Mouse (Mus musculus): Measurements from ENCODE around the gene 0610010F05Rik.

Gene 0610010F05Rik

GRCm38 (mm10) chr11:23632945-23633878 is at the start of gene 0610010F05Rik:
Gene 0610010F05Rik (minus strand): TSS chr11:23633639.
- in situ Hi-C loops (cut with MboI; ENCODE audit: low pct_unique_long_range_greater_than_20kb in 1 of 2, low sequenced_read_pairs in 2 of 2, unreplicated experiment in 1 of 2): no loop called here

- in situ Hi-C loops (cut with MboI; ENCODE audit: low pct_unique_long_range_greater_than_20kb in 1 of 2, low sequenced_read_pairs in 2 of 2, unreplicated experiment in 1 of 2): loop anchor here in 1 of 2 experiments (25.0 kb wide), 1 partner anchor 280 kb away; no protein-coding TSS in a partner anchor
Observed at GRCm38 (mm10) chr11:23682561-23682960, 49.1 kb upstream of the 0610010F05Rik start.

GRCm38 (mm10) chr11:23680435-23680950 is 47.1 kb upstream of the 0610010F05Rik start:
- in situ Hi-C loops (cut with MboI; ENCODE audit: low pct_unique_long_range_greater_than_20kb in 1 of 2, low sequenced_read_pairs in 2 of 2, unreplicated experiment in 1 of 2): loop anchor here in 1 of 2 experiments (25.0 kb wide), 1 partner anchor 282 kb away; no protein-coding TSS in a partner anchor

- in situ Hi-C loops (cut with MboI; ENCODE audit: low pct_unique_long_range_greater_than_20kb in 1 of 2, low sequenced_read_pairs in 2 of 2, unreplicated experiment in 1 of 2): loop anchor here in 1 of 2 experiments (10.0 to 25.0 kb wide), 2 partner anchors 176 to 283 kb away; no protein-coding TSS in a partner anchor
Observed at GRCm38 (mm10) chr11:23679044-23679642, 45.7 kb upstream of the 0610010F05Rik start.

- in situ Hi-C loops (cut with MboI; ENCODE audit: low pct_unique_long_range_greater_than_20kb in 1 of 2, low sequenced_read_pairs in 2 of 2, unreplicated experiment in 1 of 2): loop anchor here in 1 of 2 experiments (10.0 to 25.0 kb wide), 2 partner anchors 179 to 286 kb away; no protein-coding TSS in a partner anchor
Observed at GRCm38 (mm10) chr11:23676100-23676499, 42.7 kb upstream of the 0610010F05Rik start.

- in situ Hi-C loops (cut with MboI; ENCODE audit: low pct_unique_long_range_greater_than_20kb in 1 of 2, low sequenced_read_pairs in 2 of 2, unreplicated experiment in 1 of 2): loop anchor here in 1 of 2 experiments (10.0 kb wide), 1 partner anchor 182 kb away; no protein-coding TSS in a partner anchor
Observed at GRCm38 (mm10) chr11:23672256-23672749, 38.9 kb upstream of the 0610010F05Rik start.

- in situ Hi-C loops (cut with MboI; ENCODE audit: low pct_unique_long_range_greater_than_20kb in 1 of 2, low sequenced_read_pairs in 2 of 2, unreplicated experiment in 1 of 2): no loop called here
Observed at GRCm38 (mm10) chr11:23667128-23667527, 33.7 kb upstream of the 0610010F05Rik start.

GRCm38 (mm10) chr11:23666526-23666925 is 33.1 kb upstream of the 0610010F05Rik start:
- in situ Hi-C loops (cut with MboI; ENCODE audit: low pct_unique_long_range_greater_than_20kb in 1 of 2, low sequenced_read_pairs in 2 of 2, unreplicated experiment in 1 of 2): no loop called here

GRCm38 (mm10) chr11:23665798-23666501 is 32.5 kb upstream of the 0610010F05Rik start, which contains the start of gene Pex13:
Gene Pex13 (minus strand): TSS chr11:23665959.
- in situ Hi-C loops (cut with MboI; ENCODE audit: low pct_unique_long_range_greater_than_20kb in 1 of 2, low sequenced_read_pairs in 2 of 2, unreplicated experiment in 1 of 2): no loop called here

GRCm38 (mm10) chr11:23665311-23665786 is 31.9 kb upstream of the 0610010F05Rik start, which contains the start of gene Pus10:
Gene Pus10 (plus strand): TSS chr11:23665674.
- in situ Hi-C loops (cut with MboI; ENCODE audit: low pct_unique_long_range_greater_than_20kb in 1 of 2, low sequenced_read_pairs in 2 of 2, unreplicated experiment in 1 of 2): no loop called here

- in situ Hi-C loops (cut with MboI; ENCODE audit: low pct_unique_long_range_greater_than_20kb in 1 of 2, low sequenced_read_pairs in 2 of 2, unreplicated experiment in 1 of 2): no loop called here
Observed at GRCm38 (mm10) chr11:23664232-23664631, 30.8 kb upstream of the 0610010F05Rik start.

- in situ Hi-C loops (cut with MboI; ENCODE audit: low pct_unique_long_range_greater_than_20kb in 1 of 2, low sequenced_read_pairs in 2 of 2, unreplicated experiment in 1 of 2): no loop called here
Observed at GRCm38 (mm10) chr11:23657791-23658190, 24.4 kb upstream of the 0610010F05Rik start.

- in situ Hi-C loops (cut with MboI; ENCODE audit: low pct_unique_long_range_greater_than_20kb in 1 of 2, low sequenced_read_pairs in 2 of 2, unreplicated experiment in 1 of 2): no loop called here
Observed at GRCm38 (mm10) chr11:23653666-23654065, 20.2 kb upstream of the 0610010F05Rik start.

- in situ Hi-C loops (cut with MboI; ENCODE audit: low pct_unique_long_range_greater_than_20kb in 1 of 2, low sequenced_read_pairs in 2 of 2, unreplicated experiment in 1 of 2): no loop called here
Observed at GRCm38 (mm10) chr11:23647835-23648234, 14.4 kb upstream of the 0610010F05Rik start.

- in situ Hi-C loops (cut with MboI; ENCODE audit: low pct_unique_long_range_greater_than_20kb in 1 of 2, low sequenced_read_pairs in 2 of 2, unreplicated experiment in 1 of 2): no loop called here
Observed at GRCm38 (mm10) chr11:23647431-23647830, 14.0 kb upstream of the 0610010F05Rik start.

- in situ Hi-C loops (cut with MboI; ENCODE audit: low pct_unique_long_range_greater_than_20kb in 1 of 2, low sequenced_read_pairs in 2 of 2, unreplicated experiment in 1 of 2): no loop called here
Observed at GRCm38 (mm10) chr11:23634573-23634972, 1.1 kb upstream of the 0610010F05Rik start.

GRCm38 (mm10) chr11:23633879-23634215 is 408 bp upstream of the 0610010F05Rik start:
- in situ Hi-C loops (cut with MboI; ENCODE audit: low pct_unique_long_range_greater_than_20kb in 1 of 2, low sequenced_read_pairs in 2 of 2, unreplicated experiment in 1 of 2): no loop called here

- in situ Hi-C loops (cut with MboI; ENCODE audit: low pct_unique_long_range_greater_than_20kb in 1 of 2, low sequenced_read_pairs in 2 of 2, unreplicated experiment in 1 of 2): no loop called here
Observed at GRCm38 (mm10) chr11:23630664-23631063, 2.8 kb downstream of the 0610010F05Rik start.
